Mouse (Mus musculus): ENCODE results near the gene Tubg1. TPM values are rescaled to one million over a fixed set of nuclear protein-coding genes. Genes with fewer than 3 reads are reported as not detected.

The Tubg1 gene
- polyA plus RNA-seq, 1 experiment from 2014 or later = 135 TPM

GRCm38 (mm10) chr11:101085617-101086322 is 34.0 kb upstream of the Tubg1 start:
- no peak for DNase-seq (ENCODE audit: low spot score)
- H3K9me3 ChIP-seq (replicated peaks) = no peaks in the 10 kb centered on the region
- 92% methylated on average over 18 of the region's 18 CpGs for WGBS
- H3K4me1 ChIP-seq = peaks cover 61% of the 10 kb centered on the region
- H3K36me3 ChIP-seq = peaks cover 41% of the 10 kb centered on the region
- H3K27ac ChIP-seq (replicated peaks) = no peak overlapping the region
- H3K4me3 ChIP-seq = peak overlapping the region; percentile 88; the same call in 1 of the 2 replicates
- peaks cover 11% of the 10 kb centered on the region for H3K27me3 ChIP-seq (ENCODE audit: low read depth, poor library complexity, severe bottlenecking)

GRCm38 (mm10) chr11:101086323-101086674 is 33.4 kb upstream of the Tubg1 start:
- 88% methylated on average over 6 of the region's 6 CpGs for WGBS
- H3K4me3 ChIP-seq = peak overlapping the region; percentile 88

GRCm38 (mm10) chr11:101086756-101087681 is 32.7 kb upstream of the Tubg1 start, which contains the start of gene Mlx:
Gene Mlx, plus strand, starts transcription at chr11:101087277.
- 2% methylated on average over 52 of the region's 52 CpGs for WGBS
- H3K4me1 ChIP-seq = peaks cover 54% of the 10 kb centered on the region
- peak within 1 kb of the TSS; percentile 89 for H3K27ac ChIP-seq (replicated peaks)
- H3K4me3 ChIP-seq = peak within 1 kb of the TSS; percentile 88
- DNase-seq (ENCODE audit: low spot score) = peak; percentile 91
- peaks cover 54% of the 10 kb centered on the region for H3K36me3 ChIP-seq
- no peaks in the 10 kb centered on the region for H3K9me3 ChIP-seq (replicated peaks)
- H3K27me3 ChIP-seq (ENCODE audit: low read depth, poor library complexity, severe bottlenecking) = no peaks in the 10 kb centered on the region

More at GRCm38 (mm10) chr11:101086323-101086674, 33.4 kb upstream of the Tubg1 start:
- Histone ChIP-seq H3K27me3 (ENCODE audit: low read depth, poor library complexity, severe bottlenecking) (peaks cover 6% of the 10 kb centered on the region), H3K27ac (replicated peaks) (peak overlapping the region; percentile 89), H3K9me3 (replicated peaks) (no peaks in the 10 kb centered on the region), H3K4me1 (peaks cover 61% of the 10 kb centered on the region), H3K36me3 (peaks cover 46% of the 10 kb centered on the region)
- DNase-seq (ENCODE audit: low spot score) = no peak

GRCm38 (mm10) chr11:101087682-101088055 is 32.1 kb upstream of the Tubg1 start:
- DNase-seq (ENCODE audit: low spot score) = no peak
- no peaks in the 10 kb centered on the region for H3K27me3 ChIP-seq (ENCODE audit: low read depth, poor library complexity, severe bottlenecking)
- H3K27ac ChIP-seq (replicated peaks) = peak overlapping the region; percentile 89
- 13% methylated on average over 8 of the region's 8 CpGs for WGBS
- H3K4me3 ChIP-seq = peak overlapping the region; percentile 88
- peaks cover 60% of the 10 kb centered on the region for H3K36me3 ChIP-seq
- H3K4me1 ChIP-seq = peaks cover 51% of the 10 kb centered on the region
- no peaks in the 10 kb centered on the region for H3K9me3 ChIP-seq (replicated peaks)

- Histone ChIP-seq H3K4me1 (peaks cover 50% of the 10 kb centered on the region), H3K4me3 (no peak overlapping the region), H3K27ac (replicated peaks) (no peak overlapping the region), H3K27me3 (ENCODE audit: low read depth, poor library complexity, severe bottlenecking) (no peaks in the 10 kb centered on the region), H3K9me3 (replicated peaks) (no peaks in the 10 kb centered on the region), H3K36me3 (peaks cover 70% of the 10 kb centered on the region)
- WGBS = 87% methylated on average over 1 of the region's 1 CpGs
- no peak for DNase-seq (ENCODE audit: low spot score)
Observed at GRCm38 (mm10) chr11:101089931-101090330, 29.8 kb upstream of the Tubg1 start.

- no peaks in the 10 kb centered on the region for H3K9me3 ChIP-seq (replicated peaks)
- peak overlapping the region; percentile 90 for H3K27ac ChIP-seq (replicated peaks)
- WGBS = 2% methylated on average over 18 of the region's 18 CpGs
- H3K27me3 ChIP-seq (ENCODE audit: low read depth, poor library complexity, severe bottlenecking) = no peaks in the 10 kb centered on the region
- H3K4me1 ChIP-seq = peaks cover 30% of the 10 kb centered on the region
- H3K4me3 ChIP-seq = peak overlapping the region; percentile 81
- peaks cover 74% of the 10 kb centered on the region for H3K36me3 ChIP-seq
- no peak for DNase-seq (ENCODE audit: low spot score)
Observed at GRCm38 (mm10) chr11:101094930-101095313, 24.8 kb upstream of the Tubg1 start.

GRCm38 (mm10) chr11:101095314-101096024 is 24.3 kb upstream of the Tubg1 start, which contains the start of gene Psmc3ip:
Gene Psmc3ip, minus strand, starts transcription at chr11:101095436.
- DNase-seq (ENCODE audit: low spot score) = peak; percentile 97
- Histone ChIP-seq H3K36me3 (peaks cover 74% of the 10 kb centered on the region), H3K27me3 (ENCODE audit: low read depth, poor library complexity, severe bottlenecking) (no peaks in the 10 kb centered on the region), H3K27ac (replicated peaks) (peak within 1 kb of the TSS; percentile 90), H3K4me1 (peaks cover 30% of the 10 kb centered on the region), H3K9me3 (replicated peaks) (no peaks in the 10 kb centered on the region), H3K4me3 (peak within 1 kb of the TSS; percentile 81)
- WGBS = 1% methylated on average over 43 of the region's 43 CpGs

GRCm38 (mm10) chr11:101098231-101098630 is 21.5 kb upstream of the Tubg1 start:
- H3K4me1 ChIP-seq = peaks cover 30% of the 10 kb centered on the region
- H3K36me3 ChIP-seq = peaks cover 74% of the 10 kb centered on the region
- DNase-seq (ENCODE audit: low spot score) = no peak
- WGBS = 95% methylated on average over 8 of the region's 8 CpGs
- H3K27me3 ChIP-seq (ENCODE audit: low read depth, poor library complexity, severe bottlenecking) = no peaks in the 10 kb centered on the region
- no peak overlapping the region for H3K4me3 ChIP-seq
- H3K9me3 ChIP-seq (replicated peaks) = no peaks in the 10 kb centered on the region
- no peak overlapping the region for H3K27ac ChIP-seq (replicated peaks)

GRCm38 (mm10) chr11:101103011-101103410 is 16.7 kb upstream of the Tubg1 start:
- Histone ChIP-seq H3K27me3 (ENCODE audit: low read depth, poor library complexity, severe bottlenecking) (no peaks in the 10 kb centered on the region), H3K9me3 (replicated peaks) (no peaks in the 10 kb centered on the region), H3K36me3 (peaks cover 79% of the 10 kb centered on the region), H3K4me1 (no peaks in the 10 kb centered on the region), H3K4me3 (no peak overlapping the region), H3K27ac (replicated peaks) (no peak overlapping the region)
- no peak for DNase-seq (ENCODE audit: low spot score)
- 87% methylated on average over 5 of the region's 5 CpGs for WGBS

- H3K4me1 ChIP-seq = no peaks in the 10 kb centered on the region
- 81% methylated on average over 4 of the region's 4 CpGs for WGBS
- no peaks in the 10 kb centered on the region for H3K9me3 ChIP-seq (replicated peaks)
- H3K36me3 ChIP-seq = peaks cover 30% of the 10 kb centered on the region
- H3K27me3 ChIP-seq (ENCODE audit: low read depth, poor library complexity, severe bottlenecking) = no peaks in the 10 kb centered on the region
- DNase-seq (ENCODE audit: low spot score) = no peak
- no peak overlapping the region for H3K4me3 ChIP-seq
- no peak overlapping the region for H3K27ac ChIP-seq (replicated peaks)
Observed at GRCm38 (mm10) chr11:101109351-101109750, 10.4 kb upstream of the Tubg1 start.

- Histone ChIP-seq H3K9me3 (replicated peaks) (no peaks in the 10 kb centered on the region), H3K4me3 (no peak overlapping the region), H3K4me1 (peaks cover 3% of the 10 kb centered on the region; the same call in 1 of the 2 replicates), H3K36me3 (peaks cover 18% of the 10 kb centered on the region), H3K27me3 (ENCODE audit: low read depth, poor library complexity, severe bottlenecking) (no peaks in the 10 kb centered on the region), H3K27ac (replicated peaks) (no peak overlapping the region)
- DNase-seq (ENCODE audit: low spot score) = no peak
- 76% methylated on average over 5 of the region's 5 CpGs for WGBS
Observed at GRCm38 (mm10) chr11:101110708-101111107, 9.0 kb upstream of the Tubg1 start.

GRCm38 (mm10) chr11:101111178-101111577 is 8.6 kb upstream of the Tubg1 start:
- Histone ChIP-seq H3K9me3 (replicated peaks) (no peaks in the 10 kb centered on the region), H3K4me3 (no peak overlapping the region), H3K27ac (replicated peaks) (no peak overlapping the region), H3K27me3 (ENCODE audit: low read depth, poor library complexity, severe bottlenecking) (no peaks in the 10 kb centered on the region), H3K4me1 (peaks cover 6% of the 10 kb centered on the region; the same call in 1 of the 2 replicates), H3K36me3 (peaks cover 21% of the 10 kb centered on the region)
- no peak for DNase-seq (ENCODE audit: low spot score)
- WGBS = 90% methylated on average over 4 of the region's 4 CpGs
